Mouse (Mus musculus): Measurements from ENCODE around the gene Ipo5. TPM values are rescaled to one million over a fixed set of nuclear protein-coding genes. Genes with fewer than 3 reads are reported as not detected.

Gene Ipo5
- polyA plus RNA-seq, 1 experiment from 2014 or later, result 74.7 TPM

Other genes with a start within 250 kb of the Ipo5 start
- gene Farp1, start 124.0 kb downstream of the Ipo5 start, polyA plus RNA-seq (2015; fragmentation: Nextera tagmentation; extraction: Ambion mirVana), result 15.3 and 17.6 TPM in 2 replicates